Mouse (Mus musculus) neural tube, embryonic 13.5 days (tissue): Measurements from ENCODE around the gene Plce1. TPM values are rescaled to one million over a fixed set of nuclear protein-coding genes. Genes with fewer than 3 reads are reported as not detected.
A peak's percentile ranks its signal among the peaks of the same experiment; 100 is the strongest.

ENCODE experiments used
- ATAC-seq: fragments of 200-750 bp; cut with Nextera tagmentation; 2 replicates; pipeline ENCODE4 v1.8.0; 2017; ENCODE audit warnings: low read depth, mild to moderate bottlenecking, moderate TSS enrichment, moderate library complexity
- H3K27ac ChIP-seq: fragments of 300-500 bp; sonication (generic); replicated peaks from 2 replicates; pipeline ENCODE4 v1.5.1; 2015; ENCODE audit warnings: moderate library complexity, mild to moderate bottlenecking, inconsistent platforms
- H3K27me3 ChIP-seq: fragments of 300-500 bp; sonication (generic); 2 replicates; pipeline ENCODE4 v1.6.1; 2015; ENCODE audit warnings: mild to moderate bottlenecking, inconsistent platforms
- H3K36me3 ChIP-seq: fragments of 300-500 bp; sonication (generic); 2 replicates; pipeline ENCODE4 v1.6.1; 2015; ENCODE audit warnings: mild to moderate bottlenecking, inconsistent platforms
- H3K4me1 ChIP-seq: fragments of 300-500 bp; sonication (generic); replicated peaks from 2 replicates; pipeline ENCODE4 v1.6.1; 2015; ENCODE audit warnings: inconsistent platforms
- H3K4me2 ChIP-seq: fragments of 300-500 bp; sonication (generic); 2 replicates; pipeline ENCODE4 v1.6.1; 2015; ENCODE audit warnings: inconsistent platforms, mild to moderate bottlenecking, moderate library complexity
- H3K4me3 ChIP-seq: fragments of 300-500 bp; sonication (generic); 2 replicates; pipeline ENCODE4 v1.5.1; 2015; ENCODE audit warnings: mild to moderate bottlenecking, inconsistent platforms
- H3K9ac ChIP-seq: fragments of 300-500 bp; sonication (generic); 2 replicates; pipeline ENCODE4 v1.6.1; 2015; ENCODE audit warnings: moderate library complexity, mild to moderate bottlenecking, inconsistent platforms
- H3K9me3 ChIP-seq: fragments of 300-500 bp; sonication (generic); 2 replicates; pipeline ENCODE4 v1.6.1; 2016; ENCODE audit warnings: inconsistent platforms
- WGBS: fragments of 180-500 bp; shearing (Covaris S2); methylation state at CpG from one replicate; pipeline ENCODE4 v1.1.7; 2015; 5-methylcytosine and 5-hydroxymethylcytosine counted together
- polyA plus RNA-seq: library from polyadenylated mRNA; unstranded; fragments of >200 nt; fragmentation: Nextera tagmentation; extraction: Ambion mirVana; gene quantifications from 2 replicates; pipeline ENCODE4 v1.2.1, GENCODE M21; 2015

Plce1 gene
- polyA plus RNA-seq, 1 experiment from 2014 or later, result 5.2 TPM

- no peak for ATAC-seq
- H3K4me2 ChIP-seq, result no peak overlapping the region
- peaks cover 13% of the 10 kb centered on the region for H3K4me1 ChIP-seq
- no peak overlapping the region for H3K4me3 ChIP-seq
- WGBS, result 91% methylated on average over 7 of the region's 7 CpGs
- H3K36me3 ChIP-seq, result no peaks in the 10 kb centered on the region
- H3K9me3 ChIP-seq, result no peaks in the 10 kb centered on the region
- H3K27me3 ChIP-seq, result no peaks in the 10 kb centered on the region
- H3K27ac ChIP-seq, result no peak overlapping the region
- no peak overlapping the region for H3K9ac ChIP-seq
Observed at GRCm38 (mm10) chr19:38506131-38506530, 25.2 kb downstream of the Plce1 start.

DNA sequence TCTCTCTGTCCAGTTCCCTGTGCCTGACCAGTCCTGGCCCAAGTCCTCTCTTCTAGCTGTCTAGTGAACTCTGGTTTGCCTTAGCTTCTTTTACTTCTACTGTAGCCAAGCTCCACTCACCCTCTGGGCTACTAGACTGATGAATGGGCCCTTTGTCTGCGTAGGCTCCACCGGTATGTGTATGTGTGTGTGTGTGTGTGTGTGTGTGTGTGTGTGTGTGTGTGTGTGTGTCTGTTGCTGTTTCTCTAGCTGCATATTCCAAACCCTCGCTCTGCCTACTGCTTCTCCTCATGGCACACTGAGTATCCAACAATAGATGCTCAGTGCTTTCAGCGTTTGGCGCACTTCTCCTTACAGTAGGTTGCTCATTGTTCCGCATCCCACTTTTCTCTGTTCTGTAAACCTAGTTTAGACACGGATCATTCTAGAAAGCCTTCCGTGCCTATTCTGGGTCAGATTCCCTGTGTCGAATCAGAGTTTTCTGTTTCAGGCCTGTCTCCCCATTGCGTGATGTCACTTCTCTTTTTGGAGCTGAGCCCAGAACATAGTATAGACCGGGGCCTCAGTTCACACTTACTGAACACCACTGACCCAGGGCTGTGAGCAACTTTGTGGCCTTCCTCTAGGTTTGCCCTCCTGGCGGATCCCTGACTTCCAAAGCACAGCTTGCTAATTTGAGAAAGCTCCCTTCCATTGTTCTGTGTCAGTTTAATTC lies 26.5 kb downstream of the Plce1 start:
- H3K4me3 ChIP-seq, result no peak overlapping the region
- H3K27me3 ChIP-seq, result no peaks in the 10 kb centered on the region
- H3K36me3 ChIP-seq, result no peaks in the 10 kb centered on the region
- H3K9ac ChIP-seq, result no peak overlapping the region
- no peaks in the 10 kb centered on the region for H3K9me3 ChIP-seq
- ATAC-seq, result peak; percentile 79
- peaks cover 13% of the 10 kb centered on the region for H3K4me1 ChIP-seq
- peak overlapping the region; percentile 64 for H3K27ac ChIP-seq
- H3K4me2 ChIP-seq, result no peak overlapping the region
- 38% methylated on average over 12 of the region's 12 CpGs for WGBS

DNA sequence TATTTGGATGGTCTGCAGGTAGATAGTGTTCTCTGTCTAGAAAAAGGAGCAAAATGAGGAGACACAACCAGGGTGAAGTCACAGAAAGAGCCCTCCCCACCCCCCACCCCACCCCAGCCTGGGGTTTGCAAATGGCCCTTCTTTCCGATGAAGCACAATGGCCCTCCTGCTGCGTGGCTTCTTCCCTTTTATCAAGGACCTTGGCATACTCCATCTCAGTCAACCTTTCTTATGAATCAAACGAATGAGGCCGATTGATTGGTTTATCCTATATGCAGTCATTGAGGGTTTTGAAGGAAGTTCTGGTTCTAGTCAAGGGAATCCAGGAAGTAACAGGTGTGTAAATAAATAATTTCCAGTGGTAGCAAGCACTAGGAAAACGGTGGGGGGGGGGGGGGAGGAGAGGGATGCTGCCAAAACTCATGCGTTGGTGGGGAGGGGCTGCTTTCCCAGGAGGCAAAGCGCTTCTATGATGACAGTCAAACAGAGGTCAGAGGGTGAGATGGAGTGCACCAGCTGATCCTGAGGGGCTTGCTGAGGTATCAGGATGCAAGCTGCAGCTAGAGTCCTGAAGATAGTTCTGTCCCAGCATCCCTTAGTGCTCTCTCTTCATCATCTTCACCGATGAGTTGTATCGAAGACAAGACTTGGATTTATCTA lies 27.2 kb downstream of the Plce1 start:
- peak overlapping the region; percentile 63; the same call in 1 of the 2 replicates for H3K27ac ChIP-seq

GRCm38 (mm10) chr19:38514417-38515184 lies 33.7 kb downstream of the Plce1 start:
- H3K9me3 ChIP-seq, result no peaks in the 10 kb centered on the region
- no peak for ATAC-seq
- no peaks in the 10 kb centered on the region for H3K4me1 ChIP-seq
- WGBS, result 88% methylated on average over 5 of the region's 5 CpGs
- H3K4me2 ChIP-seq, result no peak overlapping the region
- H3K4me3 ChIP-seq, result no peak overlapping the region
- H3K27ac ChIP-seq, result no peak overlapping the region
- no peak overlapping the region for H3K9ac ChIP-seq
- no peaks in the 10 kb centered on the region for H3K36me3 ChIP-seq
- H3K27me3 ChIP-seq, result no peaks in the 10 kb centered on the region

More for the DNA sequence above, 27.2 kb downstream of the Plce1 start:
- no peak for ATAC-seq
- H3K4me1 ChIP-seq, result peaks cover 13% of the 10 kb centered on the region
- no peaks in the 10 kb centered on the region for H3K9me3 ChIP-seq
- no peaks in the 10 kb centered on the region for H3K27me3 ChIP-seq
- H3K4me3 ChIP-seq, result no peak overlapping the region
- no peaks in the 10 kb centered on the region for H3K36me3 ChIP-seq
- no peak overlapping the region for H3K4me2 ChIP-seq
- WGBS, result 61% methylated on average over 9 of the region's 9 CpGs
- H3K9ac ChIP-seq, result no peak overlapping the region

DNA sequence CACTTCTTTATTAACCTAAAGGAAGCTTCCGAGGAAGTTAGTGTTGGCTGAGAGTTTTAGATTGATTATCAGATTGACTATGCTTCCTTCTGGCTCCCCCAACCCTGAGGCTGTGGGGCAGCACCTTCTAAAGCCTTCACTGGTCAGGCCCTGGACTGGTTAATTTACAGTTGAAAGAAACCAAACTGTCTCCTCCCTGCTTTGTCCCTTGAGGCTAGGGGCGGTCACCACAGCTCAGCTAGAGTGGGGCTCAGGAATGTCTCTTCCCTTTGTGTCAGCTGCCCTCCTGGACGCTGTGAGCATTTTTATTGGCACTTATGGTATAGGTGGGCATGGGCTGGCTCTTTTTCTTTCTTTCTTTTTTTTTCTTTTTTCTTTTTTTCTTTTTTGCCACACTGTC lies 45.9 kb downstream of the Plce1 start:
- Histone ChIP-seq H3K9ac (no peak overlapping the region), H3K4me3 (no peak overlapping the region), H3K9me3 (no peaks in the 10 kb centered on the region), H3K27me3 (no peaks in the 10 kb centered on the region), H3K27ac (no peak overlapping the region), H3K4me1 (peaks cover 15% of the 10 kb centered on the region), H3K36me3 (peaks cover 14% of the 10 kb centered on the region), H3K4me2 (no peak overlapping the region)
- ATAC-seq, result no peak; the same call in 1 of the 2 replicates
- WGBS, result 10% methylated on average over 3 of the region's 3 CpGs

- Histone ChIP-seq H3K4me3 (no peak overlapping the region), H3K27me3 (no peaks in the 10 kb centered on the region), H3K27ac (no peak overlapping the region), H3K4me1 (peaks cover 15% of the 10 kb centered on the region), H3K36me3 (peaks cover 14% of the 10 kb centered on the region), H3K9ac (no peak overlapping the region), H3K4me2 (no peak overlapping the region), H3K9me3 (no peaks in the 10 kb centered on the region)
- ATAC-seq, result no peak
- 50% methylated on average over 3 of the region's 3 CpGs for WGBS
Observed at GRCm38 (mm10) chr19:38527475-38527874, 46.6 kb downstream of the Plce1 start.

DNA sequence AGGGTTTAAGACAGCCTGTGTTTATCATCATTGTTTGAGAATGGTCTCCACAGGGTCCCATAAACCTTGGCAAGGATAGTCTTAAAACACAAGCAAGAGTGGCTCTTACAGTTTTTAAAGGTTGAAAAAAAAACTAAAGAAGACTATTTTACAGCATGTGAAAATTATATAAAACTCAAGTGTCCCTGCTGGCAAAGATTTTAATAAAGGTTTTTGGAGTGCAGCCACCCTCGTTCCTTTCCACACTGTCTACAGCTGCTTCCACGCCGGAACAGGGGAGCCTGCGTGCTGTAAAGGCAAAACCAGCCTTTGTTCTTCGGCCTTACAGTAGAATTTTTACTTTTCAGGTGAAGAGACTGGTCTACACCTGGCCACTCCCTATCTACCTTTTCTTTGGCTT lies 52.3 kb downstream of the Plce1 start:
- no peak for ATAC-seq
- H3K27ac ChIP-seq, result no peak overlapping the region
- H3K9me3 ChIP-seq, result no peaks in the 10 kb centered on the region
- 94% methylated on average over 5 of the region's 5 CpGs for WGBS
- H3K27me3 ChIP-seq, result no peaks in the 10 kb centered on the region
- no peaks in the 10 kb centered on the region for H3K36me3 ChIP-seq
- H3K9ac ChIP-seq, result no peak overlapping the region
- no peak overlapping the region for H3K4me2 ChIP-seq
- peaks cover 16% of the 10 kb centered on the region for H3K4me1 ChIP-seq
- no peak overlapping the region for H3K4me3 ChIP-seq

GRCm38 (mm10) chr19:38539338-38539737 lies 58.4 kb downstream of the Plce1 start:
- 39% methylated on average over 3 of the region's 3 CpGs for WGBS
- Histone ChIP-seq H3K9me3 (no peaks in the 10 kb centered on the region), H3K9ac (no peak overlapping the region), H3K4me3 (no peak overlapping the region), H3K27ac (no peak overlapping the region), H3K27me3 (no peaks in the 10 kb centered on the region), H3K36me3 (no peaks in the 10 kb centered on the region), H3K4me1 (peaks cover 29% of the 10 kb centered on the region), H3K4me2 (no peak overlapping the region)
- no peak for ATAC-seq

DNA sequence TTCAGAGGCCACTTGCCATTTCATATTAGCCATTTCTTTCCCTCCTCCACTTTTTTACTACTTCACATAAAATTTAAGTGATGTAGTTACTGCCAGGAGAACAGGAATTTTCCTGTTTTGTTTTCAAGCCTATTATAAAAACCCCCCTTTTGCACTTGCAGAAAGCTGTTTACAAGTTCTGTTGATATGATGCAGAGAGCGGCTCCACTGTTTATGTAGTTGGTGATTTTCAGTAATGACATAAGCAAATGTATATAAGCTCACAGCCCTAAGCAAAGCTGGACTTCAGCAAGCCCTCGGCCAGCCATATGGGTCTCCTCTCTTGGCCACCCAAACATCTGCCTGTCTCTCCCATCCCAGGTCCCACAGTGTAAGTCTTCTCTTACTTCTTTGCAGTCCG lies 59.6 kb downstream of the Plce1 start:
- no peaks in the 10 kb centered on the region for H3K36me3 ChIP-seq
- no peaks in the 10 kb centered on the region for H3K9me3 ChIP-seq
- no peak overlapping the region for H3K9ac ChIP-seq
- ATAC-seq, result no peak
- no peak overlapping the region for H3K27ac ChIP-seq
- no peak overlapping the region for H3K4me2 ChIP-seq
- 85% methylated on average over 3 of the region's 3 CpGs for WGBS
- H3K4me1 ChIP-seq, result peaks cover 24% of the 10 kb centered on the region
- no peak overlapping the region for H3K4me3 ChIP-seq
- no peaks in the 10 kb centered on the region for H3K27me3 ChIP-seq

DNA sequence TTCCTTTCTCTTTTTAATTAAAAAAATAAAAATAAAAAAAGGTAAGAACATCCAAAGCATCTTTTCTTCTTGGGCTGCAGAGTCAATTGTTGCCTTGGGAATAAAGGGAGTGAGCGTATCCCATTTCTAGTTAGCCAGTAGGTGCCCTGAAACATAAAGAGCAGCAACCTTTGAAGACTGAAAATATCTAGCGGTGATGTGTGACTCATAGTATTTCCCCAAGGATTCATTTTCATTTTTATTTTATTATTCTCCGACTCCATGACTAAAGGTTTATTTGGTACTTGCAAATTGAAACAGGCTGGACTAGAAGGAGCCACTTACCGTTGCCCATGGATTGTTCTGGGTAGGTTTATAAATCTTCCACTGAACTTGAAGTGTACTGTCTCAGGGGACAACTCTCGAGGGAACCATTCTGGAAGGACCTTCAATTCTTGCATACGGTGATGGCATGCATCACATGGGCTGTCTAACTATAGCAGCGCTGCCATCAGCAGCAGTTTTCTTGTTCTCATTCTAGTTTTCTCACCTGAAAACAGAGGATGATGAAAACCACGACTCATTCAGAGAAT lies 68.7 kb downstream of the Plce1 start:
- H3K27me3 ChIP-seq, result no peaks in the 10 kb centered on the region
- no peak overlapping the region; the same call in 1 of the 2 replicates for H3K27ac ChIP-seq
- no peak overlapping the region for H3K4me3 ChIP-seq
- WGBS, result 59% methylated on average over 8 of the region's 8 CpGs
- no peaks in the 10 kb centered on the region for H3K36me3 ChIP-seq
- 0 out of 2 replicates have a peak, but pooled peaks cover 4% of the 10 kb centered on the region for H3K9me3 ChIP-seq
- H3K4me2 ChIP-seq, result no peak overlapping the region
- no peak overlapping the region for H3K9ac ChIP-seq
- H3K4me1 ChIP-seq, result no peaks in the 10 kb centered on the region
- ATAC-seq, result peak; percentile 59; the same call in 1 of the 2 replicates

- Histone ChIP-seq H3K27ac (no peak overlapping the region), H3K27me3 (no peaks in the 10 kb centered on the region), H3K4me2 (no peak overlapping the region), H3K9ac (no peak overlapping the region), H3K4me1 (no peaks in the 10 kb centered on the region), H3K4me3 (no peak overlapping the region), H3K9me3 (no peaks in the 10 kb centered on the region), H3K36me3 (no peaks in the 10 kb centered on the region)
- ATAC-seq, result no peak
- 93% methylated on average over 2 of the region's 2 CpGs for WGBS
Observed at GRCm38 (mm10) chr19:38553551-38553950, 72.6 kb downstream of the Plce1 start.

- no peaks in the 10 kb centered on the region for H3K9me3 ChIP-seq
- H3K4me1 ChIP-seq, result no peaks in the 10 kb centered on the region
- H3K4me2 ChIP-seq, result no peak overlapping the region
- no peak overlapping the region for H3K9ac ChIP-seq
- H3K27ac ChIP-seq, result no peak overlapping the region
- WGBS, result 80% methylated on average over 3 of the region's 3 CpGs
- H3K4me3 ChIP-seq, result no peak overlapping the region
- H3K36me3 ChIP-seq, result no peaks in the 10 kb centered on the region
- no peaks in the 10 kb centered on the region for H3K27me3 ChIP-seq
- no peak for ATAC-seq
Observed at GRCm38 (mm10) chr19:38555399-38555798, 74.5 kb downstream of the Plce1 start.
